Mouse (Mus musculus) ES-E14 (cell line): ENCODE measurements at regions not wholly inside any gene's neighbourhood (a gene's known extent, or its start where the extent isn't known, plus 50 kb on each side); places are given as distances from the start of the nearest gene placed in this dataset.

Source experiments
- DNase-seq: peaks from one replicate; pipeline ENCODE4 v3.0.0-alpha.2; 2013; ENCODE audit warnings: low read depth, low spot score
- H3K27ac ChIP-seq: 2 replicates; pipeline ENCODE4 v1.5.1; 2012; ENCODE audit warnings: low read depth, mild to moderate bottlenecking, low read length, moderate library complexity, mixed read lengths; ENCODE audit not compliant: poor library complexity, insufficient read depth, severe bottlenecking
- H3K36me3 ChIP-seq: 2 replicates; pipeline ENCODE4 v1.6.1; 2012; ENCODE audit warnings: mild to moderate bottlenecking, low read length, moderate library complexity, mixed read lengths; ENCODE audit not compliant: control insufficient read depth, poor library complexity, insufficient read depth, severe bottlenecking
- H3K4me1 ChIP-seq, 2 experiments: fragments of 150-350 bp in 1 of 2; sonication (generic) in 1 of 2; 2 replicates each; pipeline ENCODE4 v1.6.1; 2012; ENCODE audit warnings: low read length in 2 of 2, mild to moderate bottlenecking in 1 of 2, mixed read lengths in 1 of 2; ENCODE audit not compliant: control insufficient read depth in 2 of 2, insufficient read depth in 2 of 2, poor library complexity in 1 of 2
- H3K4me3 ChIP-seq, 2 experiments: fragments of 150-350 bp in 1 of 2; sonication (generic) in 1 of 2; 2 replicates each; pipeline ENCODE4 v1.5.1; 2012; ENCODE audit warnings: low read length in 2 of 2, low read depth in 1 of 2, mild to moderate bottlenecking in 1 of 2, mixed read lengths in 1 of 2; ENCODE audit not compliant: insufficient read depth in 1 of 2, poor library complexity in 1 of 2, severe bottlenecking in 1 of 2
- H3K9ac ChIP-seq: 2 replicates; pipeline ENCODE4 v1.6.1; 2012; ENCODE audit warnings: low read depth, mild to moderate bottlenecking, low read length, mixed read lengths; ENCODE audit not compliant: poor library complexity, insufficient read depth, severe bottlenecking
- H3K9me3 ChIP-seq: fragments of 150-350 bp; sonication (generic); 2 replicates; pipeline ENCODE4 v1.6.1; 2012; ENCODE audit warnings: low read depth, mild to moderate bottlenecking, low read length; ENCODE audit not compliant: control insufficient read depth, insufficient read depth
- CHD2 ChIP-seq: IDR thresholded peaks from 2 replicates; pipeline ENCODE4 v1.6.1; 2014; ENCODE audit warnings: mild to moderate bottlenecking, low read depth, low read length, inconsistent platforms
- HCFC1 ChIP-seq: IDR thresholded peaks from 2 replicates; pipeline ENCODE4 v1.6.1; 2012; ENCODE audit warnings: low read length, inconsistent platforms, borderline replicate concordance; ENCODE audit not compliant: insufficient read depth
- MAFK ChIP-seq: IDR thresholded peaks from 2 replicates; pipeline ENCODE4 v1.6.1; 2014; ENCODE audit warnings: mild to moderate bottlenecking, low read depth, low read length, inconsistent platforms; ENCODE audit not compliant: insufficient read depth
- ZC3H11A ChIP-seq: IDR thresholded peaks from 2 replicates; pipeline ENCODE4 v1.6.1; 2012; ENCODE audit warnings: low read depth, mild to moderate bottlenecking, inconsistent platforms, low read length, borderline replicate concordance
- ZNF384 ChIP-seq: IDR thresholded peaks from 2 replicates; pipeline ENCODE4 v1.6.1; 2012; ENCODE audit warnings: low read depth, low read length, inconsistent platforms
- in situ Hi-C, 2 experiments: fragments of 600-800 bp; cut with MboI; formaldehyde crosslinking; loops; one replicate each; pipeline ENCODE4 v1.15.1; 2025; ENCODE audit warnings: low sequenced_read_pairs in 2 of 2, inconsistent platforms in 1 of 2; ENCODE audit not compliant: unreplicated experiment in 2 of 2

GRCm38 (mm10) chr3:18641688-18642087 lies 693.5 kb downstream of the Cypt12 start:
- Histone ChIP-seq H3K36me3 (no peaks in the 10 kb centered on the region), H3K9ac (no peak overlapping the region), H3K9me3 (no peaks in the 10 kb centered on the region), H3K4me1 (0 out of 4 replicates have a peak, but pooled peaks cover 0 to 2% of the 10 kb centered on the region in 2 experiments), H3K4me3 (no peak overlapping the region), H3K27ac (no peak overlapping the region)
- in situ Hi-C loops, result no loop called here
- DNase-seq, result no peak
- TF ChIP-seq ZC3H11A (no peak), MAFK (no peak), ZNF384 (no peak)

- in situ Hi-C loops, result no loop called here
- no peak overlapping the region for H3K4me3 ChIP-seq
Measured at GRCm38 (mm10) chr3:18643408-18644035, 695.3 kb downstream of the Cypt12 start.

GRCm38 (mm10) chr3:18645481-18645880 lies 697.3 kb downstream of the Cypt12 start:
- in situ Hi-C loops, result no loop called here
- Histone ChIP-seq H3K4me3 (no peak overlapping the region), H3K27ac (no peak overlapping the region), H3K4me1 (0 out of 4 replicates have a peak, but pooled peaks cover 0 to 2% of the 10 kb centered on the region in 2 experiments), H3K36me3 (no peaks in the 10 kb centered on the region), H3K9me3 (no peaks in the 10 kb centered on the region), H3K9ac (no peak overlapping the region)
- TF ChIP-seq ZNF384, result no peak
- TF ChIP-seq CHD2, result no peak
- TF ChIP-seq MAFK, result no peak
- no peak for TF ChIP-seq ZC3H11A
- no peak for DNase-seq

More at GRCm38 (mm10) chr3:18643408-18644035, 695.3 kb downstream of the Cypt12 start:
- no peaks in the 10 kb centered on the region for H3K9me3 ChIP-seq
- H3K27ac ChIP-seq, result no peak overlapping the region
- no peak for DNase-seq
- no peak for TF ChIP-seq CHD2
- no peak for TF ChIP-seq HCFC1
- TF ChIP-seq ZNF384, result no peak
- TF ChIP-seq MAFK, result no peak
- no peak for TF ChIP-seq ZC3H11A
- H3K36me3 ChIP-seq, result no peaks in the 10 kb centered on the region
- H3K4me1 ChIP-seq, result 0 out of 4 replicates have a peak, but pooled peaks cover 0 to 2% of the 10 kb centered on the region in 2 experiments
- H3K9ac ChIP-seq, result no peak overlapping the region

- in situ Hi-C loops, result no loop called here
- Histone ChIP-seq H3K36me3 (no peaks in the 10 kb centered on the region), H3K9ac (no peak overlapping the region), H3K4me3 (peak overlapping the region in 1 of 2 experiments; percentile 3; a peak in 1 of 4 replicates), H3K27ac (no peak overlapping the region), H3K9me3 (no peaks in the 10 kb centered on the region), H3K4me1 (0 out of 4 replicates have a peak, but pooled peaks cover 0 to 2% of the 10 kb centered on the region in 2 experiments)
- DNase-seq, result no peak
- no peak for TF ChIP-seq ZC3H11A
- TF ChIP-seq HCFC1, result no peak
- no peak for TF ChIP-seq CHD2
- no peak for TF ChIP-seq ZNF384
- no peak for TF ChIP-seq MAFK
Measured at GRCm38 (mm10) chr3:18645927-18646326, 697.7 kb downstream of the Cypt12 start.

- Histone ChIP-seq H3K27ac (no peak overlapping the region), H3K4me3 (no peak overlapping the region), H3K9me3 (no peaks in the 10 kb centered on the region), H3K4me1 (no peaks in the 10 kb centered on the region), H3K36me3 (no peaks in the 10 kb centered on the region), H3K9ac (no peak overlapping the region)
- DNase-seq, result no peak
- in situ Hi-C loops, result no loop called here
- TF ChIP-seq MAFK, result no peak
- TF ChIP-seq ZNF384, result no peak
- TF ChIP-seq ZC3H11A, result no peak
- TF ChIP-seq HCFC1, result no peak
- TF ChIP-seq CHD2, result no peak
Measured at GRCm38 (mm10) chr3:18653557-18653956, 705.3 kb downstream of the Cypt12 start.
